Mouse (Mus musculus) hindbrain, embryonic 12.5 days (tissue): ENCODE measurements at regions not wholly inside any gene's neighbourhood (a gene's known extent, or its start where the extent isn't known, plus 50 kb on each side); places are given as distances from the start of the nearest gene placed in this dataset.
"Not testable (repeated sequence)": the region's sequence is repeated elsewhere in the genome, so short reads cannot be mapped to it uniquely, and the experiment has no call there.

Source experiments
- ATAC-seq: fragments of 200-750 bp; cut with Nextera tagmentation; 2 replicates; pipeline ENCODE4 v1.8.0; 2017; ENCODE audit warnings: moderate TSS enrichment; ENCODE audit not compliant: low FRiP score
- H3K27ac ChIP-seq: fragments of 300-500 bp; sonication (generic); 2 replicates; pipeline ENCODE4 v1.5.1; 2016; ENCODE audit warnings: mild to moderate bottlenecking
- H3K27me3 ChIP-seq: fragments of 300-500 bp; sonication (generic); 2 replicates; pipeline ENCODE4 v1.6.1; 2016; ENCODE audit warnings: mild to moderate bottlenecking
- H3K36me3 ChIP-seq: fragments of 300-500 bp; sonication (generic); 2 replicates; pipeline ENCODE4 v1.6.1; 2016; ENCODE audit warnings: mild to moderate bottlenecking
- H3K4me1 ChIP-seq: fragments of 300-500 bp; sonication (generic); 2 replicates; pipeline ENCODE4 v1.6.1; 2016
- H3K4me2 ChIP-seq: fragments of 300-500 bp; sonication (generic); replicated peaks from 2 replicates; pipeline ENCODE4 v1.6.1; 2016; ENCODE audit warnings: mild to moderate bottlenecking
- H3K4me3 ChIP-seq: fragments of 300-500 bp; sonication (generic); 2 replicates; pipeline ENCODE4 v1.5.1; 2016; ENCODE audit warnings: mild to moderate bottlenecking
- H3K9ac ChIP-seq: fragments of 300-500 bp; sonication (generic); 2 replicates; pipeline ENCODE4 v1.6.1; 2016; ENCODE audit warnings: mild to moderate bottlenecking, moderate library complexity
- H3K9me3 ChIP-seq: fragments of 300-500 bp; sonication (generic); replicated peaks from 2 replicates; pipeline ENCODE4 v1.6.1; 2016; ENCODE audit warnings: mild to moderate bottlenecking
- WGBS: fragments of 180-500 bp; shearing (Covaris S2); methylation state at CpG from one replicate; pipeline ENCODE4 v1.1.7; 2016; 5-methylcytosine and 5-hydroxymethylcytosine counted together

GRCm38 (mm10) chr5:39216326-39216725, 339.7 kb upstream of the Clnk start:
- Histone ChIP-seq H3K4me3 (no peak overlapping the region), H3K9me3 (no peaks in the 10 kb centered on the region), H3K27ac (no peak overlapping the region), H3K36me3 (no peaks in the 10 kb centered on the region), H3K4me1 (0 out of 2 replicates have a peak, but pooled peaks cover 3% of the 10 kb centered on the region), H3K4me2 (no peak overlapping the region), H3K9ac (no peak overlapping the region), H3K27me3 (no peaks in the 10 kb centered on the region)
- no peak for ATAC-seq
- 95% methylated on average over 5 of the region's 5 CpGs for WGBS

GRCm38 (mm10) chr5:39215016-39215415, 338.4 kb upstream of the Clnk start:
- Histone ChIP-seq H3K36me3 (no peaks in the 10 kb centered on the region), H3K9me3 (no peaks in the 10 kb centered on the region), H3K9ac (no peak overlapping the region), H3K4me1 (0 out of 2 replicates have a peak, but pooled peaks cover 3% of the 10 kb centered on the region), H3K27ac (no peak overlapping the region), H3K27me3 (no peaks in the 10 kb centered on the region), H3K4me3 (no peak overlapping the region), H3K4me2 (no peak overlapping the region)
- WGBS: 76% methylated on average over 3 of the region's 3 CpGs
- no peak for ATAC-seq

GRCm38 (mm10) chr5:39212550-39212949, 335.9 kb upstream of the Clnk start:
- 0 out of 2 replicates have a peak, but pooled peaks cover 3% of the 10 kb centered on the region for H3K4me1 ChIP-seq
- no peak overlapping the region for H3K27ac ChIP-seq
- no peaks in the 10 kb centered on the region for H3K27me3 ChIP-seq
- no peaks in the 10 kb centered on the region for H3K36me3 ChIP-seq
- peak; percentile 48 for ATAC-seq
- no peak overlapping the region for H3K9ac ChIP-seq
- no peak overlapping the region for H3K4me2 ChIP-seq
- no peaks in the 10 kb centered on the region for H3K9me3 ChIP-seq
- no peak overlapping the region for H3K4me3 ChIP-seq

GRCm38 (mm10) chr5:39198856-39199255, 322.2 kb upstream of the Clnk start:
- no peak overlapping the region for H3K4me2 ChIP-seq
- no peak for ATAC-seq
- H3K4me1 ChIP-seq: no peaks in the 10 kb centered on the region
- no peaks in the 10 kb centered on the region for H3K9me3 ChIP-seq
- no peak overlapping the region for H3K4me3 ChIP-seq
- H3K27me3 ChIP-seq: no peaks in the 10 kb centered on the region
- no peak overlapping the region for H3K9ac ChIP-seq
- no peaks in the 10 kb centered on the region for H3K36me3 ChIP-seq
- no peak overlapping the region for H3K27ac ChIP-seq

- 89% methylated on average over 2 of the region's 4 CpGs for WGBS
- not testable (repeated sequence) for H3K4me1 ChIP-seq, ATAC-seq, H3K9ac ChIP-seq, H3K4me3 ChIP-seq, H3K36me3 ChIP-seq, H3K9me3 ChIP-seq, H3K4me2 ChIP-seq, H3K27ac ChIP-seq, H3K27me3 ChIP-seq
Observed at GRCm38 (mm10) chr5:39191153-39191552, 314.5 kb upstream of the Clnk start.

- WGBS: 74% methylated on average over 2 of the region's 2 CpGs
- Histone ChIP-seq H3K4me2 (no peak overlapping the region), H3K27ac (no peak overlapping the region), H3K9ac (no peak overlapping the region), H3K4me3 (no peak overlapping the region), H3K27me3 (no peaks in the 10 kb centered on the region), H3K4me1 (peaks cover 2% of the 10 kb centered on the region; the same call in 1 of the 2 replicates), H3K36me3 (no peaks in the 10 kb centered on the region), H3K9me3 (no peaks in the 10 kb centered on the region)
- ATAC-seq: peak; percentile 46; the same call in 1 of the 2 replicates
Observed at GRCm38 (mm10) chr5:39181616-39182402, 305.2 kb upstream of the Clnk start.

- no peak overlapping the region for H3K27ac ChIP-seq
- ATAC-seq: peak; percentile 38; the same call in 1 of the 2 replicates
- no peaks in the 10 kb centered on the region for H3K36me3 ChIP-seq
Observed at GRCm38 (mm10) chr5:39181028-39181427, 304.4 kb upstream of the Clnk start.

GRCm38 (mm10) chr5:39177891-39178290, 301.3 kb upstream of the Clnk start:
- Histone ChIP-seq H3K4me1 (peaks cover 2% of the 10 kb centered on the region; the same call in 1 of the 2 replicates), H3K4me2 (no peak overlapping the region), H3K4me3 (no peak overlapping the region), H3K9me3 (no peaks in the 10 kb centered on the region), H3K27me3 (no peaks in the 10 kb centered on the region), H3K9ac (no peak overlapping the region), H3K27ac (no peak overlapping the region), H3K36me3 (no peaks in the 10 kb centered on the region)
- ATAC-seq: no peak
- WGBS: 54% methylated on average over 2 of the region's 2 CpGs

More at GRCm38 (mm10) chr5:39181028-39181427, 304.4 kb upstream of the Clnk start:
- no peak overlapping the region for H3K4me2 ChIP-seq
- WGBS: 25% methylated on average over 4 of the region's 4 CpGs
- H3K4me3 ChIP-seq: no peak overlapping the region
- H3K9ac ChIP-seq: no peak overlapping the region
- H3K9me3 ChIP-seq: no peaks in the 10 kb centered on the region
- no peaks in the 10 kb centered on the region for H3K27me3 ChIP-seq
- H3K4me1 ChIP-seq: peaks cover 2% of the 10 kb centered on the region; the same call in 1 of the 2 replicates

GRCm38 (mm10) chr5:39176906-39177305, 300.3 kb upstream of the Clnk start:
- no peak overlapping the region for H3K27ac ChIP-seq
- H3K4me2 ChIP-seq: no peak overlapping the region
- ATAC-seq: no peak
- no peaks in the 10 kb centered on the region for H3K36me3 ChIP-seq
- no peak overlapping the region for H3K4me3 ChIP-seq
- H3K27me3 ChIP-seq: no peaks in the 10 kb centered on the region
- H3K9ac ChIP-seq: no peak overlapping the region
- H3K4me1 ChIP-seq: peaks cover 2% of the 10 kb centered on the region; the same call in 1 of the 2 replicates
- WGBS: 95% methylated on average over 2 of the region's 2 CpGs
- no peaks in the 10 kb centered on the region for H3K9me3 ChIP-seq

- no peak overlapping the region for H3K27ac ChIP-seq
- 90% methylated on average over 3 of the region's 3 CpGs for WGBS
- no peak overlapping the region for H3K9ac ChIP-seq
- no peaks in the 10 kb centered on the region for H3K27me3 ChIP-seq
- no peaks in the 10 kb centered on the region for H3K4me1 ChIP-seq
- no peak for ATAC-seq
- H3K36me3 ChIP-seq: no peaks in the 10 kb centered on the region
- H3K4me3 ChIP-seq: no peak overlapping the region
- no peak overlapping the region for H3K4me2 ChIP-seq
- H3K9me3 ChIP-seq: no peaks in the 10 kb centered on the region
Observed at GRCm38 (mm10) chr5:39173491-39173890, 296.9 kb upstream of the Clnk start.

- WGBS: 88% methylated on average over 3 of the region's 3 CpGs
- no peak overlapping the region for H3K9ac ChIP-seq
- no peaks in the 10 kb centered on the region for H3K27me3 ChIP-seq
- ATAC-seq: no peak
- no peak overlapping the region for H3K4me3 ChIP-seq
- no peaks in the 10 kb centered on the region for H3K4me1 ChIP-seq
- no peaks in the 10 kb centered on the region for H3K9me3 ChIP-seq
- H3K4me2 ChIP-seq: no peak overlapping the region
- H3K36me3 ChIP-seq: no peaks in the 10 kb centered on the region
- H3K27ac ChIP-seq: no peak overlapping the region
Observed at GRCm38 (mm10) chr5:39159651-39160050, 283.0 kb upstream of the Clnk start.

- no peak for ATAC-seq
- H3K4me1 ChIP-seq: no peaks in the 10 kb centered on the region
- no peak overlapping the region for H3K4me3 ChIP-seq
- no peaks in the 10 kb centered on the region for H3K9me3 ChIP-seq
- 94% methylated on average over 1 of the region's 1 CpGs for WGBS
- H3K36me3 ChIP-seq: no peaks in the 10 kb centered on the region
- no peak overlapping the region for H3K9ac ChIP-seq
- no peaks in the 10 kb centered on the region for H3K27me3 ChIP-seq
- H3K27ac ChIP-seq: no peak overlapping the region
- H3K4me2 ChIP-seq: no peak overlapping the region
Observed at GRCm38 (mm10) chr5:39155763-39156162, 279.2 kb upstream of the Clnk start.

- no peaks in the 10 kb centered on the region for H3K27me3 ChIP-seq
- no peak overlapping the region for H3K4me3 ChIP-seq
- no peak overlapping the region for H3K27ac ChIP-seq
- H3K4me1 ChIP-seq: no peaks in the 10 kb centered on the region
- no peak overlapping the region for H3K4me2 ChIP-seq
- no peak overlapping the region for H3K9ac ChIP-seq
- no peaks in the 10 kb centered on the region for H3K36me3 ChIP-seq
- no peaks in the 10 kb centered on the region for H3K9me3 ChIP-seq
- no peak for ATAC-seq
Observed at GRCm38 (mm10) chr5:39153291-39153794, 276.7 kb upstream of the Clnk start.
